Mouse (Mus musculus): ENCODE measurements around the gene Zfp65. TPM values are rescaled to one million over a fixed set of nuclear protein-coding genes. Genes with fewer than 3 reads are reported as not detected.

The Zfp65 gene
- 16.5 and 17.2 TPM in 2 replicates for total RNA-seq (2014; fragmentation: Nextera tagmentation)
- total RNA-seq (2017): 14.6 and 22.7 TPM in 2 replicates
- 0.36 and 0.78 TPM in 2 replicates for polyA plus RNA-seq (2012)

DNA sequence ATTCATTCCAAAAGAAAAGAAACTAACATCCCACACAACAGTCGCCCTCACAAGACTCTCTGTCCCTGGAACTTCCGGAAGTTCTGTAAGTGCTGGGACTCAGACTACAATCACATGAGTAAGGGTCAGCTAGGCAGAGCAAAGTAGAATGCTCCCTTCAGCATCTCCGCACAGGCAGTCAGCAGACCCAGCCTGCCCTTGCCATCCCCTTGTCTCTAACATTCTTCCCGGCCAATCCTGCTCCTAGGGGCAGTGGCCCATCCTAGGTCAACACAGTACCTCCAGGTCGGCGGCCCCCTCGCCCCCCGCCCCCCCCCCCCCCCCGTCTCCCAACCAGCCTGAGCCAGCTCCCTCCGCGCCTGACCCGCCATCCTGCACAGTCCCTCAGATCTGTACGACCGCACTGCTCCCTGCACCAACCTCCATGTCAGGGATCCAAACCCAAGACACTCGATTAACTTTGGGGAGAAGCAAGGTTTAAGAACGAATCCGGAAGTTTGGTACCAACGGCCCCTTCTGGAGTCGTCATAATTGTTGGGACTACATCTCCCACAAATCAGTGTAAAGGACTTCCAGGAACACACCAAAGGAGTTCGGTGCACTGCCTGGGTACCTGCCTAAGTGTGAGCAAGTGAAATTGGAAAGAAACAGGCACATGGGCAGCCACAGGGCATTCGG is at the start of gene Zfp65:
Zfp65 (minus strand) TSS at position 533 of the 678 bp plus-strand sequence.
- no peak for ATAC-seq (ENCODE audit: extremely low read depth, insufficient number of reproducible peaks, low FRiP score, poor library complexity, severe bottlenecking)
- H3K27me3 ChIP-seq (ENCODE audit: insufficient read depth, low read length): no peaks in the 10 kb centered on the region
- no peak for DNase-seq (ENCODE audit: low spot score)
- H3K4me1 ChIP-seq (ENCODE audit: insufficient read depth, low read depth, low read length): peaks cover 3% of the 10 kb centered on the region; the same call in 1 of the 2 replicates
- no peak within 1 kb of the TSS for H3K4me3 ChIP-seq (ENCODE audit: low read depth, low read length)
- no peaks in the 10 kb centered on the region for H3K36me3 ChIP-seq (replicated peaks)
- H3K9me3 ChIP-seq (replicated peaks): peaks cover 7% of the 10 kb centered on the region
- TF ChIP-seq GATA1 (IDR thresholded peaks at IDR 0.05; ENCODE audit: borderline replicate concordance, low read length) (no peak), GATA2 (IDR thresholded peaks at IDR 0.05; ENCODE audit: borderline replicate concordance, low read depth, low read length) (no peak), POLR2AphosphoS5 (IDR thresholded peaks at IDR 0.05; ENCODE audit: insufficient replicate concordance, low read depth, low read length) (no peak), TAL1 (conservative IDR thresholded peaks at IDR 0.05; ENCODE audit: low read depth, low read length) (no peak), CTCF (IDR thresholded peaks at IDR 0.05; ENCODE audit: low read depth, low read length) (no peak)

DNA sequence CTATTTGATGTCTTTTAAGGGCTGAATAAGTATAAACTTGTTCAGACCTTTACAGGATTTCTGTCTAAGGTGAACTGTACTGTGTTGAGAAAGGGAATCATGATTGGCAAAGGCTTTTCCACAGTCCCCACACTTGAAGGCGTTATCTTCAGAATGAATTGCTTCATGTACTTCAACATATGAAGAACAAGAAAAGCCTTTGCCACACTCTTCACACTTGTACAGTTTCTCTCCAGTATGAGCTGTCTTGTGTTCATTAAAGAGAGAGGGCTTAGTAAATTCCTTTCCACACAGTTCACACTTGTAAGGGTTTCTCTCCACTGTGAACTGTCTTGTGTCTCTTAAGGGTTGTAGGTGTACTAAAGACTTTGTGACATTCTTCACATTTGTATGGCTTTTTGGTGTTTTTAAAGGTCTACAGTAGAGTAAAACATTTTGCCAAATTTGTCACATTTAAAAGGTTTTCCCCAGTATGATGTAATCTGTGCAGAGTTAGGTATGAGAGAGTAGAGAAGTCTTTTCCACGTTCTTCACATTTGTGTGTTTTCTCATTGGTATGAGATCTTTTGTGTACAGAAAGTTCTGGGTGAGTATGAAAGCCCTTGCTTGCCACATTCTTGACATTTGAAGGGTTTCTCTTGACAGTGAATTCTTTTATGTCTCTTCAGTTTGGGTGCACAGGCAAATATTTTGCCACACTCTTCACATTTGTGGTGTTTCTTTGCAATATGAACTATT is 34.2 kb upstream of the Zfp65 start:
- no peaks in the 10 kb centered on the region for H3K9me3 ChIP-seq (replicated peaks)
- TF ChIP-seq GATA1 (IDR thresholded peaks at IDR 0.05; ENCODE audit: borderline replicate concordance, low read length) (no peak), GATA2 (IDR thresholded peaks at IDR 0.05; ENCODE audit: borderline replicate concordance, low read depth, low read length) (no peak), CTCF (IDR thresholded peaks at IDR 0.05; ENCODE audit: low read depth, low read length) (no peak), POLR2AphosphoS5 (IDR thresholded peaks at IDR 0.05; ENCODE audit: insufficient replicate concordance, low read depth, low read length) (no peak), TAL1 (conservative IDR thresholded peaks at IDR 0.05; ENCODE audit: low read depth, low read length) (no peak)
- DNase-seq (ENCODE audit: low spot score) (no peak), ATAC-seq (ENCODE audit: extremely low read depth, insufficient number of reproducible peaks, low FRiP score, poor library complexity, severe bottlenecking) (no peak)
- H3K4me1 ChIP-seq (ENCODE audit: insufficient read depth, low read depth, low read length): no peaks in the 10 kb centered on the region
- H3K36me3 ChIP-seq (replicated peaks): no peaks in the 10 kb centered on the region
- no peaks in the 10 kb centered on the region for H3K27me3 ChIP-seq (ENCODE audit: insufficient read depth, low read length)
- H3K4me3 ChIP-seq (ENCODE audit: low read depth, low read length): no peak overlapping the region

DNA sequence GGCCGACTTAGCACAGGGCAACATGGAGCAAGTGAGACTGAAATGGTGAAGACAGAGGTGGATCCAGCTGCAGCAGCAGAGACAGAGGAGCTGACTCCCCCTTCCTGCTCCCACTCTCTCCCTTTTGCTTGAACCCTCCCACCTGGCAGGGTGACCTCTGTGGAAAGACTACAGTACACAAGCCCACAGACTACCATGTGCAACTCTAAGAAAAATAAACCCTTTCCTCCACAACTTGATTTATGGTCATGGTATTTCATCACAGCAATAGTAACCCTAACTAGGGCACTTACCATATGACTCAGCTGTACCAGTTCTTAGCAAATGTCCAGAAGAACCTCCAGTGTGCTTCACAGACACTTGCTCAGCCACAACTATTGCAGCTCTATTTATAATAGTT is 31.0 kb upstream of the Zfp65 start:
- ATAC-seq (ENCODE audit: extremely low read depth, insufficient number of reproducible peaks, low FRiP score, poor library complexity, severe bottlenecking) (no peak), DNase-seq (ENCODE audit: low spot score) (no peak)
- Histone ChIP-seq H3K4me3 (ENCODE audit: low read depth, low read length) (no peak overlapping the region), H3K27me3 (ENCODE audit: insufficient read depth, low read length) (no peaks in the 10 kb centered on the region), H3K36me3 (replicated peaks) (no peaks in the 10 kb centered on the region), H3K4me1 (ENCODE audit: insufficient read depth, low read depth, low read length) (no peaks in the 10 kb centered on the region), H3K9me3 (replicated peaks) (no peaks in the 10 kb centered on the region)
- TF ChIP-seq GATA2 (IDR thresholded peaks at IDR 0.05; ENCODE audit: borderline replicate concordance, low read depth, low read length) (no peak), POLR2AphosphoS5 (IDR thresholded peaks at IDR 0.05; ENCODE audit: insufficient replicate concordance, low read depth, low read length) (no peak)

DNA sequence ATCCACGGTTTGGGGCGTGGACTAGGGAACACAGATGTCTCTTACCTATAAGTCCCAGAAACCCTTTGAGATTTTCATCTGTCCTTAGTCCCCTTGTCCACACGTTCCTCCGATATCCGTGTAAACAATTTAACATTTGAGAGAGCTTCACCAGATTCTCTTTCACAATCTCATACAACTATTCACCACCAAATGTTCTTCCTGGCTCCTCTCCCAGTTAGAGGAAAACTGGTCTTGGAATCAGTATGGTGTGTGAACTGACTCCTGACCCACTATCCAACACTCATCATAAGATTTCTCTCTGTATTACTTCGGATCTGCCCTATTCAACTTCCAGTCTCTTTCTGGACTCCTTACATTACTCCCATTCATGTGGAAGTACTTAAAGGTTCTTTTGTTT is 26.8 kb upstream of the Zfp65 start:
- DNase-seq (ENCODE audit: low spot score) (no peak), ATAC-seq (ENCODE audit: extremely low read depth, insufficient number of reproducible peaks, low FRiP score, poor library complexity, severe bottlenecking) (no peak)
- Histone ChIP-seq H3K4me1 (ENCODE audit: insufficient read depth, low read depth, low read length) (peaks cover 4% of the 10 kb centered on the region), H3K4me3 (ENCODE audit: low read depth, low read length) (no peak overlapping the region), H3K36me3 (replicated peaks) (peaks cover 7% of the 10 kb centered on the region), H3K9me3 (replicated peaks) (no peaks in the 10 kb centered on the region), H3K27me3 (ENCODE audit: insufficient read depth, low read length) (no peaks in the 10 kb centered on the region)
- no peak for TF ChIP-seq GATA1 (IDR thresholded peaks at IDR 0.05; ENCODE audit: borderline replicate concordance, low read length)
- TF ChIP-seq GATA2 (IDR thresholded peaks at IDR 0.05; ENCODE audit: borderline replicate concordance, low read depth, low read length): no peak
- no peak for TF ChIP-seq POLR2AphosphoS5 (IDR thresholded peaks at IDR 0.05; ENCODE audit: insufficient replicate concordance, low read depth, low read length)
- TF ChIP-seq CTCF (IDR thresholded peaks at IDR 0.05; ENCODE audit: low read depth, low read length): no peak
- TF ChIP-seq TAL1 (conservative IDR thresholded peaks at IDR 0.05; ENCODE audit: low read depth, low read length): no peak

DNA sequence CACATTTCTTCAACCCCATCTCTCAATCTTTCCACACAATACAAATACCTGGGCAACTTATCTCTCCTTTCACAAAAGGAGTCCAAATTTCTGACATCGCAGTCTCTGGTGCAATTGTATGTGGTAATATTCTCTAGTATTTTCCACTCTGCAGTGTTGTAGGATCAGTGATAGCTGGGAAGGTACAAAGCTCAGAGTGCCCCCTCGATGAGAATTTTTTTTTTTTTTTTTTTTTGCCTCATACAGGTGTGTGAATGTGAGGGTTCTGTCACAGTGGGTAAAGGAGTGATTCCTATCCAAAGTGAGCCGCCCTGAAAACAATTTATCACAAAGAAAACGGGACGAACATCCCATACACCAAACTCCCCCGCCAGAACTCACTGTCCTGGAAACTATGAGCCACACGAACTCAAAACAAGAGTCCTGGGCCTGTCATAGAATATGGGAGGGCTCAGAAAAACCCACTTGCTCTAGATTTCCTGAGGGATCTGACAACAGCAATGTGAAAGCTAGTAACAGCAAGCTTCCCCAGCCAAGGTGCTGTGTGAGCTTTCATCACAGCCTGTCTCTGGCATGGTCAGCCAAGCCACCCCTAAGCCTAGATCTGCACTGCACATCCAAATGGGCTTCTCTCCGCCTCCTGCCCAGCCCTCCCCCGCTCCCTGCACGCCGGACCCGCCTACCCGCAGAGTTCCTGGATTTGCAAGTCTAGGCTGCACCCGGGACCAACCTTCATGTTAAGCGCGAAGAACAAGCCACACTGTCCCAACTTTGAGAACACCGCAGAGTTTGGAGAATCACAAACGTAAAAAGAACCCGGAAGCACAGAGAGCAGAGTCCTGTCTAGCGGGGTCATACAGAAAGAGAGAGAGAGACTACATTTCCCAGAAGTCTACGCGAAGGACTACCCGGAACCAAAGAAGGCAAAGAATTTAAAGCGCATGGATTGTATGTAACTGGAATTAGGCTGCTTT is 25.6 kb upstream of the Zfp65 start, which contains the start of gene Zfp85:
Zfp85 (minus strand) TSS at position 896 of the 974 bp plus-strand sequence.
- no peaks in the 10 kb centered on the region for H3K9me3 ChIP-seq (replicated peaks)
- H3K27me3 ChIP-seq (ENCODE audit: insufficient read depth, low read length): no peaks in the 10 kb centered on the region
- H3K36me3 ChIP-seq (replicated peaks): peaks cover 7% of the 10 kb centered on the region
- DNase-seq (ENCODE audit: low spot score) (peak; percentile 47), ATAC-seq (ENCODE audit: extremely low read depth, insufficient number of reproducible peaks, low FRiP score, poor library complexity, severe bottlenecking) (peak; percentile 94)
- TF ChIP-seq TAL1 (conservative IDR thresholded peaks at IDR 0.05; ENCODE audit: low read depth, low read length) (no peak), POLR2AphosphoS5 (IDR thresholded peaks at IDR 0.05; ENCODE audit: insufficient replicate concordance, low read depth, low read length) (no peak), GATA2 (IDR thresholded peaks at IDR 0.05; ENCODE audit: borderline replicate concordance, low read depth, low read length) (no peak), GATA1 (IDR thresholded peaks at IDR 0.05; ENCODE audit: borderline replicate concordance, low read length) (no peak), CTCF (IDR thresholded peaks at IDR 0.05; ENCODE audit: low read depth, low read length) (no peak)
- peaks cover 4% of the 10 kb centered on the region for H3K4me1 ChIP-seq (ENCODE audit: insufficient read depth, low read depth, low read length)
- H3K4me3 ChIP-seq (ENCODE audit: low read depth, low read length): peak within 1 kb of the TSS; percentile 76

Measured in G1E (cell line).